ENCODE assay signal across 12 mouse cellular contexts in genomic region chr11:84706692-84707091, GRCm38 (mm10).
A peak's percentile ranks its signal among the peaks of the same experiment; 100 is the strongest.
DNase-seq lines count a peak whose midpoint lies in the region; ATAC-seq lines count a peak whose summit lies in the region.
"Had no signal": no experiment of that assay in that cellular context is flagged by ENCODE, and none has a peak within 500 bp of the region (broad histone marks: within the 10 kb centered on the region; RNA-seq: fewer than 3 reads in every experiment).

No protein-coding gene starts in this region.

- H3K27ac ChIP-seq in kidney, embryonic 16.5 days (ENCODE audit: low read length): no peak overlapping the region
- peak overlapping the region; percentile 56 for H3K27ac ChIP-seq in midbrain, embryonic 12.5 days (replicated peaks)
- H3K27ac ChIP-seq: limb, embryonic 13.5 days; stomach, embryonic 15.5 days had no signal

- H3K4me1 ChIP-seq in kidney, embryonic 16.5 days (ENCODE audit: insufficient read depth, low read length): peaks cover 22% of the 10 kb centered on the region
- H3K4me1 ChIP-seq in midbrain, embryonic 12.5 days: peaks cover 48% of the 10 kb centered on the region

- no peak for DNase-seq in kidney, adult 8-10 months
- peak; percentile 57 for DNase-seq in brain, adult 2 months (ENCODE audit: low read depth, low spot score)
- DNase-seq in cerebellum, postnatal 25 days: peak; percentile 58 to 62
- DNase-seq in thymus, adult 18-20 months: no peak
- DNase-seq: heart, adult 18-20 months; lung, postnatal 36 days; right cerebral cortex, postnatal 25 days had no signal

- no peak overlapping the region for H3K4me2 ChIP-seq in kidney, embryonic 16.5 days (replicated peaks; ENCODE audit: low read depth, low read length)
- H3K4me2 ChIP-seq in midbrain, embryonic 12.5 days (replicated peaks): no peak overlapping the region
- H3K4me2 ChIP-seq: stomach, embryonic 15.5 days had no signal

- H3K4me3 ChIP-seq in kidney, embryonic 16.5 days (ENCODE audit: low read length): no peak overlapping the region
- H3K4me3 ChIP-seq in midbrain, embryonic 12.5 days: no peak overlapping the region
- H3K4me3 ChIP-seq: limb, embryonic 13.5 days; stomach, embryonic 15.5 days had no signal

- no peaks in the 10 kb centered on the region for H3K9me3 ChIP-seq in kidney, embryonic 16.5 days (ENCODE audit: low read length)
- H3K9me3 ChIP-seq in midbrain, embryonic 12.5 days: no peaks in the 10 kb centered on the region
- H3K9me3 ChIP-seq: limb, embryonic 13.5 days; stomach, embryonic 15.5 days had no signal

- H3K36me3 ChIP-seq in kidney, embryonic 16.5 days (ENCODE audit: insufficient read depth, low read length): no peaks in the 10 kb centered on the region
- no peaks in the 10 kb centered on the region for H3K36me3 ChIP-seq in midbrain, embryonic 12.5 days
- H3K36me3 ChIP-seq: limb, embryonic 13.5 days; stomach, embryonic 15.5 days had no signal

- WGBS in kidney, embryonic 16.5 days: 43% methylated on average over 6 of the region's 6 CpGs
- 35% methylated on average over 6 of the region's 6 CpGs for WGBS in midbrain, embryonic 12.5 days

- H3K27me3 ChIP-seq in kidney, embryonic 16.5 days (ENCODE audit: insufficient read depth, low read length): peaks cover 7% of the 10 kb centered on the region; the same call in 1 of the 2 replicates
- peaks cover 87% of the 10 kb centered on the region for H3K27me3 ChIP-seq in midbrain, embryonic 12.5 days

- 0 out of 2 replicates have a peak, but pooled peaks have one; percentile 31 for ATAC-seq in kidney, embryonic 16.5 days (ENCODE audit: low FRiP score, low TSS enrichment)
- ATAC-seq in midbrain, embryonic 12.5 days (ENCODE audit: low FRiP score, low read depth): no peak
- ATAC-seq in erythroid progenitor cell, adult 5-6 weeks (replicated peaks; ENCODE audit: low FRiP score, poor library complexity, severe bottlenecking): no peak

- no peak overlapping the region for H3K9ac ChIP-seq in kidney, embryonic 16.5 days (replicated peaks; ENCODE audit: low read length)
- no peak overlapping the region for H3K9ac ChIP-seq in midbrain, embryonic 12.5 days (replicated peaks)
- H3K9ac ChIP-seq: limb, embryonic 13.5 days; stomach, embryonic 15.5 days had no signal

Comparison
In these comparisons a context has a peak if more than half of its experiments do, and no peak if none do; other contexts are left out.
1. DNase-seq: peak in brain, adult 2 months (single experiment) and cerebellum, postnatal 25 days (2 of 2); none in kidney, adult 8-10 months (0 of 2) and thymus, adult 18-20 months (0 of 2).